Mouse (Mus musculus): Measurements from ENCODE around the gene Snip1. TPM values are rescaled to one million over a fixed set of nuclear protein-coding genes. Genes with fewer than 3 reads are reported as not detected.

The Snip1 gene
- total and polyA plus RNA-seq, 3 experiments = 23.5 to 46.6 (median 25.8) TPM

DNA sequence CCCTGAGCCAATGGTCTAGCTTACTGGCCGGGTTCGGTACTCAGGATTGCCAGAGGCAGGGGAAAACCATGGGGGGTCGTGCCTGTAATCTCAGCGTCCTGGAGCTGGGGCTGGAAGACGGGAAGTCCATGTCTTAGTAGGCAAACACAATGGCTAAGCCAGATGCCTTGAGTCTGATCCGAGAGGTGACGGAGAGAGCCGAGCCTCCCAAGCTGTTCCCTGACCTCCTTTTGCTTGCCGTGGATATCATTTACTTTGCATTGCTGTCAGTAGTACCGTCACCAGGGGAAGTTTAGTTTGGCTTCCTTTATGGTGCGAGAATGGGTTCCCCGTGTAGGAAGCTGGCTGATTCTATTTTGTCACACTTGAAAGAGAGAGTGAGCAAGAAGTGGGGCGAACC, 34.9 kb downstream of the Snip1 start:
- no peak for DNase-seq (ENCODE audit: extremely low read depth)
- H3K9ac ChIP-seq (ENCODE audit: insufficient read depth, low read depth) = no peak overlapping the region
- peaks cover 0 to 3% of the 10 kb centered on the region in 2 experiments; a peak in 1 of 4 replicates for H3K4me1 ChIP-seq (ENCODE audit: control insufficient read depth in 1 of 2, insufficient read depth in 2 of 2)
- in situ Hi-C loops (cut with MboI; ENCODE audit: low pct_ligation_motif_present, low pct_unique_long_range_greater_than_20kb, low sequenced_read_pairs) = no loop called here
- no peak overlapping the region for H3K4me3 ChIP-seq (replicated peaks in 1 of 3; ENCODE audit: low read depth in 2 of 3, low read length in 2 of 3, poor library complexity in 1 of 3)
- no peak overlapping the region for H3K27ac ChIP-seq (ENCODE audit: insufficient read depth, low read depth)
- H3K4me2 ChIP-seq (ENCODE audit: insufficient read depth, low read depth, poor library complexity, severe bottlenecking) = no peak overlapping the region
- no peaks in the 10 kb centered on the region for H3K9me3 ChIP-seq (replicated peaks; ENCODE audit: low read length)
- H3K27me3 ChIP-seq (replicated peaks) = no peaks in the 10 kb centered on the region
- dilution Hi-C loops (cut with MboI; ENCODE audit: extremely low pct_ligation_motif_present, extremely low pct_unique_long_range_greater_than_20kb, low sequenced_read_pairs) = no loop called here
- H3K79me2 ChIP-seq (replicated peaks; ENCODE audit: control insufficient read depth, extremely low read depth, insufficient read depth, poor library complexity, severe bottlenecking) = no peaks in the 10 kb centered on the region
- H3K36me3 ChIP-seq (replicated peaks in 1 of 2; ENCODE audit: control insufficient read depth in 1 of 2, insufficient read depth in 1 of 2, low read length in 1 of 2) = peaks cover 33 to 71% of the 10 kb centered on the region in 2 experiments
- TF ChIP-seq ZKSCAN1 (IDR thresholded peaks at IDR 0.05; ENCODE audit: borderline replicate concordance, low read depth, low read length) (no peak), PAX5 (IDR thresholded peaks at IDR 0.05; ENCODE audit: low read length) (no peak), TBP (conservative IDR thresholded peaks at IDR 0.05; ENCODE audit: low read depth, low read length) (no peak), CHD1 (IDR thresholded peaks at IDR 0.05; ENCODE audit: low read depth, low read length) (no peak), CTCF (conservative IDR thresholded peaks at IDR 0.05 in 1 of 2, IDR thresholded peaks at IDR 0.05 in 1 of 2; ENCODE audit: low read depth in 2 of 2, low read length in 2 of 2) (no peak), MYC (IDR thresholded peaks at IDR 0.05; ENCODE audit: low read depth, low read length) (no peak), NELFE (IDR thresholded peaks at IDR 0.05; ENCODE audit: low read depth, low read length) (no peak)

DNA sequence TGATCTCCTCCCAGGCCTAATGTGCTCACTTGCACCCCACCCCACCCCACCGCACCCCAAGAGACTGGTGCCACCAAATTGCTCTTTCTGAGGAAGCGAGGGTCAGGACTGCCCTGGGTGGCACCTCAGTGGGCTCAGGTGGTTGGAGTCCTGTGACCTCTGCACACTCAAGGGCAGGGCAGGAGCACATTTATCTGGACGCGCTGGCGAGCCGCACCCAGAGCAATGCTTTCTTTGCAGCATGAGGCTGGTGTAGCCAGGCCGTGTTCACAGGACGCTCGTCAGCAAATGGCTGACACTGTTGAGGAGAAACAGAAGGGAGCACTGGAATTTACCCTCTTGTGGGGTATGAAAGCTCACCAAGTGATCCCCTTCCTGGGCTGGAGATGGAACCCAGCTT, 38.9 kb downstream of the Snip1 start:
- Histone ChIP-seq H3K4me1 (ENCODE audit: control insufficient read depth in 1 of 2, insufficient read depth in 2 of 2) (no peaks in the 10 kb centered on the region), H3K4me3 (replicated peaks in 1 of 3; ENCODE audit: low read depth in 2 of 3, low read length in 2 of 3, poor library complexity in 1 of 3) (no peak overlapping the region), H3K36me3 (replicated peaks in 1 of 2; ENCODE audit: control insufficient read depth in 1 of 2, insufficient read depth in 1 of 2, low read length in 1 of 2) (peaks cover 40 to 80% of the 10 kb centered on the region in 2 experiments), H3K9ac (ENCODE audit: insufficient read depth, low read depth) (no peak overlapping the region), H3K4me2 (ENCODE audit: insufficient read depth, low read depth, poor library complexity, severe bottlenecking) (no peak overlapping the region), H3K27me3 (replicated peaks) (no peaks in the 10 kb centered on the region), H3K79me2 (replicated peaks; ENCODE audit: control insufficient read depth, extremely low read depth, insufficient read depth, poor library complexity, severe bottlenecking) (no peaks in the 10 kb centered on the region), H3K27ac (ENCODE audit: insufficient read depth, low read depth) (no peak overlapping the region), H3K9me3 (replicated peaks; ENCODE audit: low read length) (no peaks in the 10 kb centered on the region)
- TF ChIP-seq USF1 (IDR thresholded peaks at IDR 0.05; ENCODE audit: low read depth, low read length) (no peak), MEF2A (IDR thresholded peaks at IDR 0.05; ENCODE audit: borderline replicate concordance, low read depth, low read length) (no peak), ELF1 (IDR thresholded peaks at IDR 0.05; ENCODE audit: low read depth, low read length) (no peak), CTCF (conservative IDR thresholded peaks at IDR 0.05 in 1 of 2, IDR thresholded peaks at IDR 0.05 in 1 of 2; ENCODE audit: low read depth in 2 of 2, low read length in 2 of 2) (no peak), E2F4 (IDR thresholded peaks at IDR 0.05; ENCODE audit: insufficient replicate concordance, low read depth, low read length) (no peak), TBP (conservative IDR thresholded peaks at IDR 0.05; ENCODE audit: low read depth, low read length) (no peak), UBTF (IDR thresholded peaks at IDR 0.05; ENCODE audit: low read depth, low read length) (no peak), JUN (IDR thresholded peaks at IDR 0.05; ENCODE audit: insufficient read depth, low read depth, low read length) (no peak), SMC3 (IDR thresholded peaks at IDR 0.05; ENCODE audit: low read depth, low read length) (no peak), CHD2 (IDR thresholded peaks at IDR 0.05; ENCODE audit: low read length) (no peak), MAZ (IDR thresholded peaks at IDR 0.05; ENCODE audit: low read depth, low read length) (no peak), ETS1 (conservative IDR thresholded peaks at IDR 0.05; ENCODE audit: low read depth, low read length) (no peak), MAFK (IDR thresholded peaks at IDR 0.05; ENCODE audit: insufficient replicate concordance, low read length) (no peak), IRF4 (IDR thresholded peaks at IDR 0.05; ENCODE audit: low read depth, low read length) (no peak), TCF12 (IDR thresholded peaks at IDR 0.05; ENCODE audit: low read depth, low read length) (no peak), JUND (conservative IDR thresholded peaks at IDR 0.05; ENCODE audit: low read depth, low read length) (no peak), NRF1 (IDR thresholded peaks at IDR 0.05; ENCODE audit: low read depth, low read length) (no peak)
- dilution Hi-C loops (cut with MboI; ENCODE audit: extremely low pct_ligation_motif_present, extremely low pct_unique_long_range_greater_than_20kb, low sequenced_read_pairs) (no loop called here), in situ Hi-C loops (cut with MboI; ENCODE audit: low pct_ligation_motif_present, low pct_unique_long_range_greater_than_20kb, low sequenced_read_pairs) (no loop called here)
- DNase-seq (ENCODE audit: extremely low read depth) = no peak

Data from CH12.LX (cell line).